Mouse (Mus musculus): Measurements from ENCODE around the gene Fam240a. TPM values are rescaled to one million over a fixed set of nuclear protein-coding genes. Genes with fewer than 3 reads are reported as not detected.

Fam240a gene
- polyA plus RNA-seq, 1 experiment, result not detected

DNA sequence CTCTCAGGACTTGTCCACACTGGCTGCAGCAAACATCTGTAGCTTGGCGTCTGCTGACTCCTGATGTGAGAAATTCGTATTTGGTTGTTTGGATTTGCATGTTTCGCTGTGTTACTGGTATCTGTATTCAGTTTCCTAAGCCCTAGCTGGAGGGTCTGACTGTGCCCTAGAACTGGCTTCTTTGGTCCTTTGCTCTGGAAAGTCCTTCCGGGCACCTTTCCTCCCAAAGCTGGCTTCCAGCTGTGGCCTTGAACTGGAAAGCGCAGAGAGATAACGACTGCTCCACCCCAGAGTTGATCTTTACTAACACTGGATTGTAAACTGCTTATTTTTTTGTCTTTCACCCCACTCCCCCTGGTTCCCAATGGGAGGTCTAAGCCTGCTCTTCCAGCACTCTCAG lies 31.2 kb upstream of the Fam240a start:
- H3K4me3 ChIP-seq (ENCODE audit: low read depth, low read length), result peak overlapping the region; percentile 59
- H3K9me3 ChIP-seq (replicated peaks; ENCODE audit: control insufficient read depth, insufficient read depth, low read length, poor library complexity, severe bottlenecking), result no peaks in the 10 kb centered on the region
- H3K27ac ChIP-seq (ENCODE audit: insufficient read depth, low read length), result peak overlapping the region; percentile 100
- H3K27me3 ChIP-seq (ENCODE audit: control insufficient read depth, insufficient read depth, low read length, poor library complexity, severe bottlenecking), result no peaks in the 10 kb centered on the region
- peaks cover 4% of the 10 kb centered on the region for H3K4me1 ChIP-seq (ENCODE audit: control insufficient read depth, insufficient read depth, low read length)
- H3K9ac ChIP-seq (ENCODE audit: low read depth, poor library complexity, severe bottlenecking), result peak overlapping the region; percentile 57
- no peak for TF ChIP-seq POLR2A (IDR thresholded peaks at IDR 0.05; ENCODE audit: insufficient read depth, low read length)
- peak; percentile 99 for TF ChIP-seq EP300 (IDR thresholded peaks at IDR 0.05; ENCODE audit: insufficient read depth, low read depth, low read length)
- peaks cover 7% of the 10 kb centered on the region for H3K36me3 ChIP-seq (ENCODE audit: control insufficient read depth, insufficient read depth, low read length, poor library complexity, severe bottlenecking)

DNA sequence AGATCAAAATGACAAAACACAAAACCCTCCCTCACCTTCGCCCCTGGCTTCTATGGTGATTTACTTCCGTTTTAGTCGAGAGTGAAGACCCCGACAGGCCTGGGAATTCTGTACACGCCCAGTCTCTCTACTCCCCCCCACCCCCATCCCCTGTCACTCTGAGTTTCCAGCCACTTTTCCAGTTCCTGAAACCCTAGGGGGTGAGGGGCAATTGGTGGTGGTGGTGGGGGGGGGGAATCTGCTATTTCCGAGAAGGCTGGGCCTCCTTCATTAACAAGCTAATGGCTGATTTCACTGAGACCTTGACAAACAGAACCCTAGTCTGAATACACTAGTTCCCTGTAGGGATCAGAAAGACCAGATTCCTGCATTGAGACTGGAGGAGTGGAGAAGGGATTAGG lies 30.6 kb upstream of the Fam240a start:
- TF ChIP-seq CTCF (IDR thresholded peaks at IDR 0.05; ENCODE audit: low read depth, low read length) (no peak), EP300 (IDR thresholded peaks at IDR 0.05; ENCODE audit: insufficient read depth, low read depth, low read length) (peak; percentile 99)
- Histone ChIP-seq H3K9me3 (replicated peaks; ENCODE audit: control insufficient read depth, insufficient read depth, low read length, poor library complexity, severe bottlenecking) (no peaks in the 10 kb centered on the region), H3K36me3 (ENCODE audit: control insufficient read depth, insufficient read depth, low read length, poor library complexity, severe bottlenecking) (peaks cover 13% of the 10 kb centered on the region), H3K4me1 (ENCODE audit: control insufficient read depth, insufficient read depth, low read length) (peaks cover 4% of the 10 kb centered on the region), H3K27me3 (ENCODE audit: control insufficient read depth, insufficient read depth, low read length, poor library complexity, severe bottlenecking) (no peaks in the 10 kb centered on the region), H3K4me3 (ENCODE audit: low read depth, low read length) (peak overlapping the region; percentile 79), H3K9ac (ENCODE audit: low read depth, poor library complexity, severe bottlenecking) (peak overlapping the region; percentile 76), H3K27ac (ENCODE audit: insufficient read depth, low read length) (peak overlapping the region; percentile 100)

DNA sequence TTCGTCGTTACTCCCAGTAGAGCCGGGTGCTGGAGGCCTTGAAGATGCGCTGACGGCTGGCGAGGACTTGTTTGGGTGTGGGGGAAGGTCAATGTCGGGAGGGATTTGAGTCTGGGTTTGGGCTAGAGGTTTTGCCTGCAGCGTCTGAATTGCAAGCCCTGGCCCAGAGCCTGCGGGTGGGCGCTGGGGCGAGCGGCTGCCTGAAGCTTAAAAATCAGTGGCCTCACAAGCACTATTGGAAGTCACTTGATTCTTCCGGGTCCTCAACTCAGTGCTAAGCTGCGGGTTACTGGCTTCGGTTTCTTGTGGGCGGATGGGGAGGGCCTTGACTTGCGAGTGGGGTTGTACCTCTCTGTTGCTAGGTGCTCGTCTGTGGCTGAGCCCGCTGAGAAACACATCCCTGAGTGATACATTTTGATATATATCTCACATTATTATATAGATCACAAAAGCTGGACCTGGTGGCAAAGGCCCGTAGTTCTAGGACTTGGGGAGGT lies 29.9 kb upstream of the Fam240a start:
- H3K36me3 ChIP-seq (ENCODE audit: control insufficient read depth, insufficient read depth, low read length, poor library complexity, severe bottlenecking), result peaks cover 18% of the 10 kb centered on the region
- H3K27me3 ChIP-seq (ENCODE audit: control insufficient read depth, insufficient read depth, low read length, poor library complexity, severe bottlenecking), result no peaks in the 10 kb centered on the region
- TF ChIP-seq EP300 (IDR thresholded peaks at IDR 0.05; ENCODE audit: insufficient read depth, low read depth, low read length) (peak; percentile 87), POLR2A (IDR thresholded peaks at IDR 0.05; ENCODE audit: insufficient read depth, low read length) (no peak), CTCF (IDR thresholded peaks at IDR 0.05; ENCODE audit: low read depth, low read length) (no peak)
- H3K9me3 ChIP-seq (replicated peaks; ENCODE audit: control insufficient read depth, insufficient read depth, low read length, poor library complexity, severe bottlenecking), result no peaks in the 10 kb centered on the region
- H3K27ac ChIP-seq (ENCODE audit: insufficient read depth, low read length), result peak overlapping the region; percentile 97
- H3K9ac ChIP-seq (ENCODE audit: low read depth, poor library complexity, severe bottlenecking), result peak overlapping the region; percentile 76
- H3K4me3 ChIP-seq (ENCODE audit: low read depth, low read length), result peak overlapping the region; percentile 79
- peaks cover 2% of the 10 kb centered on the region for H3K4me1 ChIP-seq (ENCODE audit: control insufficient read depth, insufficient read depth, low read length)

DNA sequence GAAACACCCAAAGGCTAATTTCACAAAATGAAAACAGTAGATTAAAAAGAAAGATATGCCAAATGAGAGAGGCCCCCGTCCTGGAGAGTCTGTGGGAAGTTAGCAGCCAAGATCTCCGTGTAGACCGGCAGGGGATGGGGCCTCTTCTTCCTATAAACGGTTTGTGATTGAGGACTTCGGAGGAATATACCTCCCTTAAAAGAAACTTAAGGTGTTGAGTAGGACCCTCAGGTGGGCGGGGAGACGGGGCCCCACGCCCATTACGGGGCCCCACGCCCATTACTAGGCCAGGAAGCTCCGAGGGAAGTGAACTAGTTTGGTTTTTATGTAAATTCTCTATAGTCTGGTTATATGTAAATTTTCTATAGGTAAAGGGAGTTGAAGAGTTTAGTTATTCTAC lies 29.3 kb upstream of the Fam240a start, which contains the start of gene Tdgf1:
Gene Tdgf1 (minus strand): TSS at position 233 of the 400 bp plus-strand sequence.
- no peak for TF ChIP-seq CTCF (IDR thresholded peaks at IDR 0.05; ENCODE audit: low read depth, low read length)
- peak; percentile 61 for TF ChIP-seq POLR2A (IDR thresholded peaks at IDR 0.05; ENCODE audit: insufficient read depth, low read length)
- TF ChIP-seq EP300 (IDR thresholded peaks at IDR 0.05; ENCODE audit: insufficient read depth, low read depth, low read length), result peak; percentile 86
- peak within 1 kb of the TSS; percentile 87 for H3K4me3 ChIP-seq (ENCODE audit: low read depth, low read length)
- H3K4me1 ChIP-seq (ENCODE audit: control insufficient read depth, insufficient read depth, low read length), result peaks cover 2% of the 10 kb centered on the region
- H3K27ac ChIP-seq (ENCODE audit: insufficient read depth, low read length), result peak within 1 kb of the TSS; percentile 97
- H3K9ac ChIP-seq (ENCODE audit: low read depth, poor library complexity, severe bottlenecking), result peak within 1 kb of the TSS; percentile 76
- peaks cover 25% of the 10 kb centered on the region for H3K36me3 ChIP-seq (ENCODE audit: control insufficient read depth, insufficient read depth, low read length, poor library complexity, severe bottlenecking)
- no peaks in the 10 kb centered on the region for H3K27me3 ChIP-seq (ENCODE audit: control insufficient read depth, insufficient read depth, low read length, poor library complexity, severe bottlenecking)
- no peaks in the 10 kb centered on the region for H3K9me3 ChIP-seq (replicated peaks; ENCODE audit: control insufficient read depth, insufficient read depth, low read length, poor library complexity, severe bottlenecking)

DNA sequence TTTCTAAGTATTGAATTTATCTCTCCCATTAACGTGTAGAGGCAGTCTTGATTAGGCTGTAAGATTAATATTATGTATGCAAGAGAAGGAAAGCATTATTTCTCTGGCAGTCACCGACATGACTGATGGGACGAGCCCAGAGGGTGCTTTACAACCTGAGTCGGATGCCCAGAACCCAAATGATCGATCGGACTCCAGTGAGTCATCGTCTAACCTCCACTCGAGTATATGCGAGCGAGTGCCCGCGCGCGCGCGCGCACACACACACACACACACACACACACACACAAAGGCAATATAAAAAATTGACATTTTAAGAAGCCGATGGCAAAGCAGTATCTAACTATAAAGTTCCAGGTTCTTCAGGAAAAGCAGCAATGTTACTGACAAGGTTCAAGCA lies 28.7 kb upstream of the Fam240a start:
- Histone ChIP-seq H3K27ac (ENCODE audit: insufficient read depth, low read length) (peak overlapping the region; percentile 97), H3K27me3 (ENCODE audit: control insufficient read depth, insufficient read depth, low read length, poor library complexity, severe bottlenecking) (no peaks in the 10 kb centered on the region), H3K9ac (ENCODE audit: low read depth, poor library complexity, severe bottlenecking) (peak overlapping the region; percentile 76), H3K36me3 (ENCODE audit: control insufficient read depth, insufficient read depth, low read length, poor library complexity, severe bottlenecking) (peaks cover 31% of the 10 kb centered on the region), H3K4me1 (ENCODE audit: control insufficient read depth, insufficient read depth, low read length) (no peaks in the 10 kb centered on the region), H3K4me3 (ENCODE audit: low read depth, low read length) (peak overlapping the region; percentile 87), H3K9me3 (replicated peaks; ENCODE audit: control insufficient read depth, insufficient read depth, low read length, poor library complexity, severe bottlenecking) (no peaks in the 10 kb centered on the region)
- TF ChIP-seq POLR2A (IDR thresholded peaks at IDR 0.05; ENCODE audit: insufficient read depth, low read length) (no peak), CTCF (IDR thresholded peaks at IDR 0.05; ENCODE audit: low read depth, low read length) (no peak), EP300 (IDR thresholded peaks at IDR 0.05; ENCODE audit: insufficient read depth, low read depth, low read length) (no peak)

DNA sequence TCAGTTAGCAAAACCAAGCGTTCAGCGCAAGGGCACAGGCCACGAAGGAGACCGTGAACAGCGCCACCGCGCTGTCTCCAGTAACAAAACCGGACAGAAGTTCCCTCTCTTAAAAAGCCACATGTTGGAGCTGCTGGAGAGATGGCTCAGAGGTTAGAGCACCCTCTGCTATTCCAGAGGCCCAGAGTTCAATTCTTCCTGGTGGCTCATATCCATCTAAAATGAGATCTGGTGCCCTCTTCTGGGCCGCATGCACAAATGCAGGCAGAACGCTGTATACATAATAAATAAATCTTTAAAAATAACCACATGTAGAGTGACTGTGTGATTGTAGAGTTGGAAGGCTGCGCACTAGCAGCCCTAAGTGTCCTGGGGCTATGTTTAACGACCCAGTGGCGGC lies 27.6 kb upstream of the Fam240a start:
- TF ChIP-seq EP300 (IDR thresholded peaks at IDR 0.05; ENCODE audit: insufficient read depth, low read depth, low read length) (no peak), CTCF (IDR thresholded peaks at IDR 0.05; ENCODE audit: low read depth, low read length) (peak; percentile 23), POLR2A (IDR thresholded peaks at IDR 0.05; ENCODE audit: insufficient read depth, low read length) (no peak)
- Histone ChIP-seq H3K9ac (ENCODE audit: low read depth, poor library complexity, severe bottlenecking) (peak overlapping the region; percentile 76), H3K4me1 (ENCODE audit: control insufficient read depth, insufficient read depth, low read length) (no peaks in the 10 kb centered on the region), H3K27me3 (ENCODE audit: control insufficient read depth, insufficient read depth, low read length, poor library complexity, severe bottlenecking) (no peaks in the 10 kb centered on the region), H3K9me3 (replicated peaks; ENCODE audit: control insufficient read depth, insufficient read depth, low read length, poor library complexity, severe bottlenecking) (no peaks in the 10 kb centered on the region), H3K36me3 (ENCODE audit: control insufficient read depth, insufficient read depth, low read length, poor library complexity, severe bottlenecking) (peaks cover 37% of the 10 kb centered on the region), H3K27ac (ENCODE audit: insufficient read depth, low read length) (peak overlapping the region; percentile 59), H3K4me3 (ENCODE audit: low read depth, low read length) (peak overlapping the region; percentile 64)

Data from ES-Bruce4 (cell line).